Mouse (Mus musculus) stomach, postnatal 0 days (tissue): ENCODE measurements around the gene C1qtnf5.

Source experiments
- CTCF ChIP-seq: IDR thresholded peaks from 2 replicates; pipeline ENCODE4 v1.5.1; 2016; ENCODE audit warnings: antibody characterized with exemption, low read depth, mild to moderate bottlenecking, moderate library complexity
- EP300 ChIP-seq: optimal IDR thresholded peaks from 2 replicates; pipeline ENCODE3; 2016; ENCODE audit warnings: antibody characterized with exemption

DNA sequence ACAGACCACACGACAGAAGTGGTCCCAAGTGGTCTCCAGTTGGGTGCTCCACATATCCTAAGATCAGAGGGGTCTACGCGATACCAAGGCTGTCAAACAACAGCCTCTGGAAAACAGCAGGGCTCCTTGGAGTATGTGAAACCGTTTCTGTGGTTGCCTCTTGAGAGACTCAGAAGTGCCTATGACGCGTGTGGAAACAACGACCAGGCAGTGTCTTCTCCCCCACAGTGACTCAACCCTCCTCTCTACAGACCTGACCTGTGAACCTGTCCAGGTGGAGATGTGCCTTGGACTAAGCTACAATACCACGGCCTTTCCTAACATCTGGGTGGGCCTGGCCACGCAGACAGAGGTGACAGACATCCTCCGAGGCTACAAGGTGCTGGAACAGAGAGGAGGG lies 1.3 kb upstream of the C1qtnf5 start:
- no peak for TF ChIP-seq CTCF
- no peak for TF ChIP-seq EP300
